Mouse (Mus musculus) G1E (cell line): ENCODE measurements around the gene Gm35549.

Source experiments
- CTCF ChIP-seq: IDR thresholded peaks from 2 replicates; pipeline ENCODE4 v1.5.1; 2012; ENCODE audit warnings: low read depth, low read length, inconsistent platforms, mixed read lengths
- GATA1 ChIP-seq: IDR thresholded peaks from 2 replicates; pipeline ENCODE4 v1.6.1; 2012; ENCODE audit warnings: borderline replicate concordance, low read length, inconsistent platforms, mixed read lengths
- TAL1 ChIP-seq: conservative IDR thresholded peaks from 2 replicates; pipeline ENCODE4 v1.6.1; 2012; ENCODE audit warnings: low read depth, low read length, inconsistent platforms, mixed read lengths

DNA sequence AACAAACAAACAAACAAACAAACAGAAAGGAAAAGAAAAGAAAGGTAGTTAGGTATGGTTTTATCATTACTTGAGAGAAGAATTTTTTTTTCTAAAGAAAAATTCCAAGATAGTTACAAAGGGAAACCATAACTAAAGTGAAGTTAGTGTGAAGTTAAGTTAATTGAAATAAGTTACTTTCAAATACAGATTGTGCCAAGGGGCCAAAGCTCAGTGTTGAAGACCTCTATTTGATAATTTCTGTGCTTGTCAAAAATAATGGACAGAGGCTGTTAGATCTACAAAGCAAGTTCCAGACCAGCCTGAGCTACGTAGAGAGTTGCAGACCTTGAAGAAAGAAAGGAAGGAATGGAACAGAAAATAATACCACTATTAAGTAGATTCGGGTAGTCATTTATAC lies 36.6 kb downstream of the Gm35549 start:
- TF ChIP-seq GATA1 = no peak
- no peak for TF ChIP-seq CTCF
- no peak for TF ChIP-seq TAL1
